Mouse (Mus musculus) heart, adult 18-20 months (tissue): Measurements from ENCODE around the gene Chp1. TPM values are rescaled to one million over a fixed set of nuclear protein-coding genes. Genes with fewer than 3 reads are reported as not detected.
A peak's percentile ranks its signal among the peaks of the same experiment; 100 is the strongest.
"Not testable (repeated sequence)": the region's sequence is repeated elsewhere in the genome, so short reads cannot be mapped to it uniquely, and the experiment has no call there.

Experiments
- DNase-seq, 2 experiments: peaks; one replicate each; pipeline ENCODE4 v3.0.0; 2021 to 2022; ENCODE audit warnings: mixed read lengths in 1 of 2
- total RNA-seq, 2 experiments: library from RNA; stranded (reverse); gene quantifications; 2 replicates each; pipeline ENCODE4 v1.2.3; 2021

Chp1 gene
- total RNA-seq, 2 experiments from 2014 or later = 81.5 to 91.6 TPM

DNA sequence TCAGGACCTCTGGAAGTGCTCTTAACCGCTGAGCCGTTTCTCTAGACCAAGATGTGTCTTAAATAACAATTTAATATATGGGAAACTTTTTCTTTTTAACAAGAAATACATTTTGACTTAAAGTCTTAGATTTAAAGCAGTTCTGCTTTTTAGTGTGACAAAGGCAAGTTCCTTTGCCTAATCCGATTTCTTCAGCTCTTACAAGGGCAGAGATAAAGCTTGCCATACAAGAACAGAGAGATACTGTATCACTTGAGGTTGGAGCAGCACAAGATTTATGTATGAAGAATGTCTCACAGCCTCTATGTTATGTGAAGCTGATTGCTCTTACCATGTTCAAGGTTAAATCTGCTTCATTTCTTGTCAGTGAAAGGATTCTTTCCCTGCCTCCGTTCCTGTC lies 17.8 kb downstream of the Chp1 start:
- DNase-seq = no peak

- DNase-seq = no peak
Measured at GRCm38 (mm10) chr2:119566182-119566855, 18.8 kb downstream of the Chp1 start.

GRCm38 (mm10) chr2:119572471-119572870 lies 25.0 kb downstream of the Chp1 start:
- no peak for DNase-seq

GRCm38 (mm10) chr2:119581571-119581970 lies 34.1 kb downstream of the Chp1 start:
- DNase-seq = no peak

DNA sequence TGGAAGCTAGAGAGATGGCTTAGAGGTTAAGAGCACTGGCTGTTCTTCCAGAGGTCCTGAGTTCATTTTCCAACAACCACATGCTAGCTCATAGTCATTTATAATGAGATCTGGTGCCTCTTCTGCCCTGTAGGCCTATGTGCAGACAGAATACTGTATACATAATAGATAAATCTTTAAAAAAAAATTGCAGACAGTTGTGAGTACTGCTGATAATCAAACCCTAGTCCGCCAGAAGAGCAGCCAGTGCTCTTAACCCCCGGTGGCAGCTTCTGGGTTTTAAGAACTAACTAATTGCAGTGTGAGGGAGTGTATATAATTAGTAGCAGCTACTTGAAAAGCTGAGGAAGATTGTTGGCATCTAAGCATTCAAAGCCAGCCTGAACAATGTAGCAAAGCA lies 35.9 kb downstream of the Chp1 start:
- DNase-seq = no peak

- DNase-seq = no peak
Measured at GRCm38 (mm10) chr2:119584282-119584681, 36.8 kb downstream of the Chp1 start.

GRCm38 (mm10) chr2:119587383-119587782 lies 39.9 kb downstream of the Chp1 start:
- DNase-seq = peak; percentile 47 to 77

GRCm38 (mm10) chr2:119591247-119591646 lies 43.8 kb downstream of the Chp1 start:
- no peak for DNase-seq

DNA sequence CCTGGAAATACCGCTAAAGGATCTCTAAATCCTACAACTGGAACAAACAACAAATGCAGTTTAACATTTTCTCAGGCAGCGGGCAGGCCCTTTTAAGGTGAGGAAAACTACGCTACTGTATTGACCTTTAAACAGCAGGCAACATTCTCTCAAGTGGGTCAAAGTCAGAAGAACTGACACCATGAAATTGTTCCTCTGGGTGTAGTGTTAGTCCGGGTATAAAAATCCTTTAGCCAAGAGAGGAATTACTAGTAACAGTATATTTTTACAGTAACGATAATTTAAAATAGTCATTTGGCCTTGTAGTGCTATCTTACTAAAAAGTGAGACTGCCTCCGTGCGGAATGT lies 46.2 kb downstream of the Chp1 start:
- DNase-seq = no peak

GRCm38 (mm10) chr2:119594113-119594981 lies 46.9 kb downstream of the Chp1 start:
- peak; percentile 99 for DNase-seq

DNA sequence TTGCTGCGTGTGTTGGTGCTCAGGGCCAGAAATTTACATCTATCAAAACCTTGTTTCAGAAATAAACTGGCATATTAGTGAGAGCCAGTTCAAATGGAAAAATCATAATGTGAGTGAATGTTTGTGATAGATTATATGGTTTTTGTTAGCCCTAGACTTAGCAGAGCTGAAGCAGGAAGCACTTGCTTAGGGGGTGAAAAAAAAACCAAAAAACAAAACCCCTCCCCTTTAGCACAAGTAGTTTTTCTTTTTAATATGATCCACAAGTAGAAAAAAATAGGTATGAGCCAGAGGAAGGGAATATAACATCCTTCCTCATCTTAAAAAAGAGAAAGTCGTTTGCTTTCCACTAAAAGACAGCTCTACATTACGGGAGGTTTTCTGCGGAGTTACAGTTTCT lies 47.8 kb downstream of the Chp1 start:
- DNase-seq = no peak

DNA sequence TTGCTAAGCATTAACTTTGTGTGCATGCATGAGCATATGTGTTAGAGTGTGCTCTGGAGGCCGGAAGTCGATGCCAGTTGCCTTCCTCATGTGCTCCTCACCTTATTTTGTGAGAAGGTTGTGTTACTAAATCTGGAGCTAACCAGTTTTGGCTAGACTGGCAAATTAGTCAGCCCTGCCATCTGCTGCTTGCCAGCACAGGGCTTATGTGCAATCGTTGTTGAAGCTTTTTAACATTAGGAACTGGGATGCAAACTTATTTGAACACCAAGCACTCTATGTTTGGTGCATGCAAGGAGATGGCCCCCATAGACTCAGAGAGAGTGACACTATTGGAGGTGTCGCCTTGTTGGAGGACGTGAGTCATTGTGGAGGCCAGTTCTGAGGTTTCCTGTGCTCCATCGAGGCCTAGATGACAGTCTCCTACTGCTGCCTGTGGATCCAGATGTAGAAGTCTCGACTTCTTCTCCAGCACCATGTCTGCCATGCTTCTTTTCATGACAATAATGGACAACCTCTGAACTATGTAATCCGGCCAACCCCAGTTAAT lies 49.4 kb downstream of the Chp1 start:
- DNase-seq = no peak

DNA sequence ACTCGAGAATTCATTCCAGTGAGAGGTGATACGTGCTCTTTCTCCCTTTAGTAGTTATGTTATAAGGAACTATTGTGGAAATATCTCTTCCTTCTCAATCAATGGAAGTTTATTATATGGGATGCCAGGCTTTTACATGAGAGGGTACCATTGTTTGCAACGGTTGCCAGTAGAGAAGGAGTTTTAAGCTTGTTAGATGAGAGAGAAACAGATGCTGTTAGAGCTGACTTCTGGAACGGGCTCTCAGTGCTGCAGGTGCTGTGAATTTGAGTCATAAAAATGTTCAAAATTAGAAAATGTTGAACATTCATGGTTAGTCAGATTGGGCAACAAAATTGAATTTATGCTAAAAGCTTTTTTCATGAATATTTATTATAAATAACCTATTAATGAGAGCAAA lies 53.5 kb downstream of the Chp1 start:
- DNase-seq = no peak

DNA sequence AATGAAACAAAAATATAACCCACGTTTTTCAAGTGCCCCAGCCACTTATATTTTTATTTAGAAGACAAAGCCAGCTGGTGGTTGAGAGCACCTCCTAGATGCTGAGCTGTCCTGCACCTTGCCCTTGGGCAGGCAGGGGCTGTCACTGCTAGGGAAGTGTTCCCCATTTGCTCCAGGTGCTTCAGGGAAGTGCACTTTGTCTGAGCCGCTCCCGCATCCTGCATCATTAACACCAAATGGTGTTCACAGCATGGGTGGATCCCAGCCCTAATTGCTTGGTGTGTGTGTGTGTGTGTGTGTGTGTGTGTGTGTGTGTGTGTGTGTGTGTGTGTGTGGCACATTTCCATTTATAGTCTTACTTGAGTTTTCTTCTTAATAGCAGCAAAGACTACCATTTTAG lies 54.1 kb downstream of the Chp1 start:
- not testable (repeated sequence) for DNase-seq

DNA sequence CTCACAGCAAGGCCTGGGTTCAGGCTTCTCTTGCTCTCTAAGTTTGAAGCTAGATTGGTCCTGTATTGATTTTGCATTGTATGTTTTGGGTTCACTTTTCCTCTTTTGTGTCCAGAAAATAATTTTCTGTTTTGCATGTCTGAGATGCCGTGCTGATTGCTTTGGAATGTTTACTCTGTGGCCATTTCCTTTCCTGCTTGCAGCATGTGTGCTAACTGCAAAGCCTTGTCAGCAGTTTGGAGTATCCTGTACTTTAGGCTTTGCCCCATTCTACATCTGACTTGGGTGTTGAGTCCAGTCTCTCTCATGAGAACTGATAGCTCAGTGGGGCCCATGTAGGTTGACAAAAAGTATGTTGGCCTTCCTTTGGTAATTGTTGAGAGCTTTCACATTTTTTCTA lies 55.0 kb downstream of the Chp1 start:
- no peak for DNase-seq

- DNase-seq = no peak
Measured at GRCm38 (mm10) chr2:119603909-119604308, 56.4 kb downstream of the Chp1 start.

DNA sequence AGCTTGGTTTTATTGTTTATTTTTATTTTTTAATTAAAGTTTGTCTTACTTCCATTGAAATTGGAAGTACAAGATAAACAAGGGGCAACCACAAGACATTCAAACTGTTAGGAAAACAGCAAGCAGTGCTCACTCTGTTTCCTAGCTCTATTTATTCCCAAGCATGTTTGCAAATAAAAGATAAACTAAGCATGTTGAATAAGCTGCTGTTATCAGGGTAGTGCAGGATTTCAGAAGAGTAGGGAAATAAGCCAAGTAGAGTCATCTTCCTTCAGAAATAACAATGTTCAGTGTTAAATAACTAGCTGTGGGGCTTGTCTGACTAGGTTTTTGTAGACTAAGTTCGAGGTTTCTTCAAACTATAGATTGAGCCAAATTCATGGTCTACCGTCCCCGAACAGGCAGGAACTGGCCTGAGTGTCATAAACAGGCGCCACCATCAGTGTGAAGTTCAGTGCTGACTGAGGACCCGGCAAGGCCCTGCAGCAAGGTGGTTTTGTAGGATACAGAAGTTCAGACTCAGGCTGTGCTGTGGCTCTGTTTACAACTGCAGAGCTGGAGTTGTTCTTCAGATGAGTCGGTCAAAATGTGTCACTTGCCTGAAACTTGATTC lies 58.0 kb downstream of the Chp1 start:
- no peak for DNase-seq

DNA sequence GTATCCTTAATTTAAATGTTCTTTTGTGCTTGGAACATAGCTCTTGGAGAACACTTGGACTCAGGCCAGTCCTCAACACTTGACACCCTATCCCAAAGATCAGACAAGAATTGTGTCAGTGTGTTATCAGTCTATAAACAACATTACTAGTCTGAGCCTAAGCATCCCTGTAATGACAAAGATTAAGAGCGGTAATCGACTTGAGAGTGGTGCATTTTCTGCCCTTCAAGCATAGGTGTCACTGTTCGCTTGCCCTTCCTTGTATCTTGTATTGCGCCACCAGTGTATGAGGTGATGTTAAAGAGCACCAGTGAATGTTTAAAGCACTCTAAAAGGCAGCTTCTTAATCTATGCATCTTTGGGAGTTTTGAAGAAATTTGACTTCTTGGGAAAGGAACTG lies 59.5 kb downstream of the Chp1 start:
- no peak for DNase-seq

DNA sequence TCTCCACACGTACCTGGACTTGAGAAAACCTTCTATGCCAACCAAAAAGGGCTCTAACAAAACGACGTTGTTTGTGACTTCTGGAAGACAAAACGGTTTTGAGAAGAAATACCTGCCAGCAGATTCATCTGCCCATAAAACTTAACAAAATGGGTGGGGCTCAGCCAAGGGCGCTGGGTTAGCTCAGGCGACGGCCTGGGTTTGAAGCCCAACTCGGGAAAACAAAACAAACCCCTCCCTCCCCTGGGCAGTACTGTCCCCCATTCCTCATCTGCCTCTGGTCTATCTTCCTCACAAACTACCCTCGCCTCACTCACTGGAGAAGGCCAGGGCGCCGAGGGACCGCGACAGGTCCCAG lies 70.3 kb downstream of the Chp1 start:
- DNase-seq = no peak

DNA sequence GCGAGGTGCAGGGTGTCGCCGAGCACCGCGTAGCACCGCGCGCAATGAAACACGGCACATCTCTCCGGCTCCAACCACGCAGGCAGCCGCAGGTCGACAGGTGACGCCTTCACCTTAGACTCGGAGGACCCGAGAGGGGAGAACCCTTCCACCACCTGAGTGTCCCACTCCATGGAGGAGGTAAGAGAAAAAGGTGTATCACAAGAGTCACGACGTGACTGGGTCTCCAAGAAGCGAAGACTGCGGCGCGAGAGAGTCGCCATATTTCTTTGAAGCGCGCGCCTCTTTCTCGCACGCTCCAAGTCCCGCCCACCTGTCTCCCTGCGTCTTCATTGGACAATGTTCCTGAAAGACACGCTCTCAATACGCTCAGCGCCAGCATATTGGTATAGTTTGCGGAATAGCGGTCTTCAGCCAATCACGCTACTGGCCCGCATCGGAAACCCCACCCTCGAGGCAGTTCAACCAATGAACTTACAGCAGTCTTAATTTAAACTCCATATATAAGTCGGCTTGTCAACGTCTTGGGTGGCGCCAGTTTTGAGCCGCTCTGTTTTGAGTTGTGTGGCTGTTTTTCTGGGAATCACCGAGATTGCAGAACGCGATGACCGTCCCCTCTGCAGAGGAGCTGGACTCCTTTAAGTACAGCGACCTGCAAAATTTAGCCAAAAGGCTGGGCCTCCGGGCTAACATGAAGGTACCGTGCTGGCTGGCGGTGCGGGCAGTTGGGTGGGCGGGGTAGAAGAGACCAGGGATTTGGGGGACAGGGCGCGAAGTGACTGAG lies 70.9 kb downstream of the Chp1 start, which contains the start of the genes Nusap1 and Oip5:
Gene Nusap1, plus strand, starts transcription at position 100 of the 784 bp plus-strand sequence.
Gene Oip5, minus strand, starts transcription at position 271 of the 784 bp plus-strand sequence.
- DNase-seq = peak; percentile 95 to 97

DNA sequence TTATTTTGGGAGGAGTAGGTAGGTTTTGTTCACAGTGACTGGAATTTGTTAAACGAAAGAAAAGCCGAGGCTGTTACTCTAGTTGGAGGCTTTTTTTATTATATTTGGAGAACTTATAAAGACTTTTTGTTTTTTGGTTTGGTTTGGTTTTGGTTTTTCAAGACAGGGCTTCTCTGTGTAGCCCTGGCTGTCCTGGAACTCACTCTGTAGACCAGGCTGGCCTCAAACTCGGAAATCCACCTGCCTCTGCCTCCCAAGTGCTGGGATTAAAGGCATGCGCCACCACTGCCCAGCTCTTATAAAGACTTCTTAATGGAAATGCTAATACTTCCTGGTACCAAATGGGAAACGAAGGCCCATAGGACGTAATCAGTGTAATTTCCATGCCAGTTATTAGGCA lies 71.5 kb downstream of the Chp1 start:
- not testable (repeated sequence) for DNase-seq

- no peak for DNase-seq
Measured at GRCm38 (mm10) chr2:119621302-119621701, 73.8 kb downstream of the Chp1 start.
